Mouse (Mus musculus): ENCODE data around the gene Olfr497. TPM values are rescaled to one million over a fixed set of nuclear protein-coding genes. Genes with fewer than 3 reads are reported as not detected.

Gene Olfr497
- polyA plus RNA-seq (2015; fragmentation: Nextera tagmentation; extraction: Ambion mirVana) = not detected in 2 replicates

DNA sequence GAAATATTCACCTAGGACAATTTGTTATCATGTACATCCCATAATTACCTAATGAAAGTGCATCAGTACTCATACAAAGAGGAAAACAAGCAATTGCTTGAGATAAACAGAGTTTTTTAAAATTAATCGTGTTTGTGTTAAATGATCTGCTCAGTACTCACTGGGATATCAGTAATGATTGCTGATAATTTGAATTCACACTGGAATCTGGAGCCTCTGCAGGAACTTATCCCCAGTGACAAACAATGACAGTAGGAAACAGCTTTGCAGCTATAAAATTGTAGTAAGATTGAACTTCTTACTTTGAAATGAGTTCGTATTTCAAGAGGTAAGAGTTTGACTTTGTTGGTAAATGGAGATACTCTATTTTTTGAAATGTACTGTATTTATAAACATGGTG is at the start of gene Olfr497:
Gene Olfr497 (plus strand): TSS at position 301 of the 400 bp plus-strand sequence.
- ATAC-seq (ENCODE audit: low FRiP score, low TSS enrichment) = no peak
- Histone ChIP-seq H3K4me2 (replicated peaks; ENCODE audit: low read depth, low read length) (no peak within 1 kb of the TSS), H3K27ac (ENCODE audit: low read length) (no peak within 1 kb of the TSS), H3K9me3 (ENCODE audit: low read length) (no peaks in the 10 kb centered on the region), H3K4me1 (ENCODE audit: insufficient read depth, low read length) (no peaks in the 10 kb centered on the region), H3K27me3 (ENCODE audit: insufficient read depth, low read length) (no peaks in the 10 kb centered on the region), H3K36me3 (ENCODE audit: insufficient read depth, low read length) (no peaks in the 10 kb centered on the region), H3K9ac (replicated peaks; ENCODE audit: low read length) (no peak within 1 kb of the TSS), H3K4me3 (ENCODE audit: low read length) (no peak within 1 kb of the TSS)
- WGBS = 79% methylated on average over 2 of the region's 2 CpGs

GRCm38 (mm10) chr7:108392867-108393266 is 27.4 kb upstream of the Olfr497 start, which contains the start of gene Olfr495:
Olfr495 (plus strand) TSS chr7:108393167.
- 74% methylated on average over 1 of the region's 1 CpGs for WGBS
- H3K27ac ChIP-seq (ENCODE audit: low read length) = no peak within 1 kb of the TSS
- no peaks in the 10 kb centered on the region for H3K36me3 ChIP-seq (ENCODE audit: insufficient read depth, low read length)
- H3K27me3 ChIP-seq (ENCODE audit: insufficient read depth, low read length) = no peaks in the 10 kb centered on the region
- no peak within 1 kb of the TSS for H3K9ac ChIP-seq (replicated peaks; ENCODE audit: low read length)
- H3K4me1 ChIP-seq (ENCODE audit: insufficient read depth, low read length) = no peaks in the 10 kb centered on the region
- H3K4me3 ChIP-seq (ENCODE audit: low read length) = no peak within 1 kb of the TSS
- no peak for ATAC-seq (ENCODE audit: low FRiP score, low TSS enrichment)
- H3K4me2 ChIP-seq (replicated peaks; ENCODE audit: low read depth, low read length) = no peak within 1 kb of the TSS
- H3K9me3 ChIP-seq (ENCODE audit: low read length) = no peaks in the 10 kb centered on the region

DNA sequence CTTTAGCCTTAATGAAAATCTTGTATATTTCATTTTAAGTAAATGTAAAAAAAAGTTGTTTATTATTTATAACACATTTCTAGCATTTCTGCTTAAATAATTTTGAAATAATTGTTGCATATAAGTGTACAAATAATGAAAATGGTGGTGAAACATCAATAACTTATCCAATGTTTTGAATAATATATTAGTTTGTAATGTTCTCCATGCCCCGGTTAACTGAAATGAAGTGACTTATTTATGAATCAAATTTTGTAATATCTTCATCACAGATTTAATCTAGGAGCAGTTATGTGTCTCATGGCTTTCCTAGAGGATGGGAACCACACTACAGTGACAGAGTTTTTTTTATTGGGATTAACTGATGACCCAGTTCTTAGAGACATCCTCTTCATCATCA is 44.8 kb downstream of the Olfr497 start, which contains the start of gene Olfr498:
Gene Olfr498 (plus strand): TSS at position 301 of the 400 bp plus-strand sequence.
- Histone ChIP-seq H3K36me3 (ENCODE audit: insufficient read depth, low read length) (no peaks in the 10 kb centered on the region), H3K9ac (replicated peaks; ENCODE audit: low read length) (no peak within 1 kb of the TSS), H3K4me2 (replicated peaks; ENCODE audit: low read depth, low read length) (no peak within 1 kb of the TSS), H3K4me1 (ENCODE audit: insufficient read depth, low read length) (no peaks in the 10 kb centered on the region), H3K27me3 (ENCODE audit: insufficient read depth, low read length) (no peaks in the 10 kb centered on the region), H3K9me3 (ENCODE audit: low read length) (no peaks in the 10 kb centered on the region), H3K27ac (ENCODE audit: low read length) (no peak within 1 kb of the TSS), H3K4me3 (ENCODE audit: low read length) (no peak within 1 kb of the TSS)
- 82% methylated on average over 1 of the region's 1 CpGs for WGBS
- no peak for ATAC-seq (ENCODE audit: low FRiP score, low TSS enrichment)

Other genes starting within 250 kb of the Olfr497 start
- gene Olfr486, start 247.7 kb upstream of the Olfr497 start, polyA plus RNA-seq (2015; fragmentation: Nextera tagmentation; extraction: Ambion mirVana) = not detected in 2 replicates
- not detected in 2 replicates for gene Olfr487, start 205.8 kb upstream of the Olfr497 start, polyA plus RNA-seq (2015; fragmentation: Nextera tagmentation; extraction: Ambion mirVana)
- not detected in 2 replicates for gene Olfr488, start 162.1 kb upstream of the Olfr497 start, polyA plus RNA-seq (2015; fragmentation: Nextera tagmentation; extraction: Ambion mirVana)
- gene Olfr490, start 131.5 kb upstream of the Olfr497 start, polyA plus RNA-seq (2015; fragmentation: Nextera tagmentation; extraction: Ambion mirVana) = not detected in 2 replicates
- not detected in 2 replicates for gene Olfr491, start 107.0 kb upstream of the Olfr497 start, polyA plus RNA-seq (2015; fragmentation: Nextera tagmentation; extraction: Ambion mirVana)
- not detected in 2 replicates for gene Olfr492, start 96.7 kb upstream of the Olfr497 start, polyA plus RNA-seq (2015; fragmentation: Nextera tagmentation; extraction: Ambion mirVana)
- gene Olfr493, start 73.4 kb upstream of the Olfr497 start, polyA plus RNA-seq (2015; fragmentation: Nextera tagmentation; extraction: Ambion mirVana) = not detected in 2 replicates
- gene Olfr494, start 55.1 kb upstream of the Olfr497 start, polyA plus RNA-seq (2015; fragmentation: Nextera tagmentation; extraction: Ambion mirVana) = not detected in 2 replicates
- not detected in 2 replicates for gene Olfr495, start 27.3 kb upstream of the Olfr497 start, polyA plus RNA-seq (2015; fragmentation: Nextera tagmentation; extraction: Ambion mirVana)
- not detected in 2 replicates for gene Olfr498, start 44.9 kb downstream of the Olfr497 start, polyA plus RNA-seq (2015; fragmentation: Nextera tagmentation; extraction: Ambion mirVana)
- not detected in 2 replicates for gene Olfr502, start 104.6 kb downstream of the Olfr497 start, polyA plus RNA-seq (2015; fragmentation: Nextera tagmentation; extraction: Ambion mirVana)
- gene Olfr503, start 124.1 kb downstream of the Olfr497 start, polyA plus RNA-seq (2015; fragmentation: Nextera tagmentation; extraction: Ambion mirVana) = not detected in 2 replicates
- not detected in 2 replicates for gene Olfr504, start 145.4 kb downstream of the Olfr497 start, polyA plus RNA-seq (2015; fragmentation: Nextera tagmentation; extraction: Ambion mirVana)
- not detected in 2 replicates for gene Olfr506, start 190.4 kb downstream of the Olfr497 start, polyA plus RNA-seq (2015; fragmentation: Nextera tagmentation; extraction: Ambion mirVana)
- not detected in 2 replicates for gene Olfr507, start 201.4 kb downstream of the Olfr497 start, polyA plus RNA-seq (2015; fragmentation: Nextera tagmentation; extraction: Ambion mirVana)
- not detected in 2 replicates for gene Olfr508, start 209.6 kb downstream of the Olfr497 start, polyA plus RNA-seq (2015; fragmentation: Nextera tagmentation; extraction: Ambion mirVana)
- not detected in 2 replicates for gene Olfr509, start 231.5 kb downstream of the Olfr497 start, polyA plus RNA-seq (2015; fragmentation: Nextera tagmentation; extraction: Ambion mirVana)
- gene Olfr510, start 246.0 kb downstream of the Olfr497 start, polyA plus RNA-seq (2015; fragmentation: Nextera tagmentation; extraction: Ambion mirVana) = not detected in 2 replicates